Mouse (Mus musculus) gastrocnemius, adult 2 months (tissue): ENCODE measurements around the gene Vmn1r227. TPM values are rescaled to one million over a fixed set of nuclear protein-coding genes. Genes with fewer than 3 reads are reported as not detected.

Experiments
- DNase-seq: peaks from one replicate; pipeline ENCODE4 v3.0.0; 2022
- H3K27ac ChIP-seq: fragments of 200-600 bp; 2 replicates; pipeline ENCODE4 v1.8.1; 2022; ENCODE audit warnings: mild to moderate bottlenecking
- H3K4me3 ChIP-seq: fragments of 200-600 bp; 2 replicates; pipeline ENCODE4 v1.8.1; 2022; ENCODE audit warnings: mild to moderate bottlenecking, moderate library complexity
- CTCF ChIP-seq: fragments of 200-600 bp; IDR thresholded peaks from 2 replicates; pipeline ENCODE4 v1.8.1; 2022; ENCODE audit warnings: antibody characterized with exemption, mild to moderate bottlenecking, moderate library complexity
- intact Hi-C: fragments of 180-260 bp; cut with DNase I; formaldehyde crosslinking; loops from one replicate; pipeline ENCODE4 v1.15.1; 2025
- long read RNA-seq, 2 experiments: library from polyadenylated mRNA; stranded (forward); transcript quantifications; one replicate each; pipeline ENCODE4 v2.0.0; 2021
- total RNA-seq, 2 experiments: library from RNA; stranded (reverse); gene quantifications; 2 replicates each; pipeline ENCODE4 v1.2.3; 2021

Vmn1r227 gene
- not detected for total RNA-seq
- long read RNA-seq, experiment 1, result 0 reads
- long read RNA-seq, experiment 2, result 0 reads

DNA sequence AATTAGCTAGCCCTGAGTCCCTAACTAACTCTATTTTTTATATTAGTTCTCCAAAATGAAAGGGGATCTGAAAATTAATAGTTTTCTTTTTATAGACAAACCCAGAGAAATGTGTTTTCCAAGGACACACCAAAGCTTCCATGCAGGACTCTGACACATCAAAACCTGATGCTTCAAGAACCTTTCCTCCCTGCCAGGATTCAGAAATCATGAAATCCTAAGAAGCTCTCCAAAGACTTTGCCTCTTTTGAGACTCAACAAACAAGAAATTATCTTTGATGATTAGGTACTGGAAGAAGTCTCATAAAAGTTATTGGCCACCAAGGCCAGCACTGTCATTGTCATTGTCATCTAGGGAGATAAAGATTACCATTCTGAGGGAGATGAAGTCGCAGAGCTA lies at the start of gene Vmn1r227:
Vmn1r227 (plus strand) TSS at position 301 of the 400 bp plus-strand sequence.
- TF ChIP-seq CTCF, result no peak
- Histone ChIP-seq H3K27ac (no peak within 1 kb of the TSS), H3K4me3 (no peak within 1 kb of the TSS)
- intact Hi-C loops, result no loop called here
- no peak for DNase-seq

DNA sequence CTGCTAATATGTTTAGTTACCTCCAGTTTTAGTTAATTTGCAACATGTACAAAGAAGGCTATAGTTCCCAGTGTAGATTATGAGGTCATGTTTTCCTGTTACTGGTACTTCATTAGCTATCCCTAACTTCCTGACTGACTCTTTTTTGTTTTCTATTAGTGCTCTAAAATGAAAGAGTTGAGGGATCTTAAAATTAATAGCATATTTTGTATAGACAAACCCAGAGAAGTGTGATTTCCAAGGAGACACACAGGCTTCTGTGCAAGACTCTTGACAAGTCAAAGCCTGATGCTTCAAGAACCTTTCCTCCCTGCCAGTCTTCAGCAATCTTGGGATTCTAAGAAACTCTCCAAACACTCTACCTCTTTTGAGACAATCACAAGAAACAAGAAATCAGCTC lies 47.1 kb upstream of the Vmn1r227 start, which contains the start of gene Vmn1r226:
Vmn1r226 (plus strand) TSS at position 301 of the 400 bp plus-strand sequence.
- intact Hi-C loops, result no loop called here
- Histone ChIP-seq H3K4me3 (no peak within 1 kb of the TSS), H3K27ac (no peak within 1 kb of the TSS)
- no peak for DNase-seq
- TF ChIP-seq CTCF, result no peak

DNA sequence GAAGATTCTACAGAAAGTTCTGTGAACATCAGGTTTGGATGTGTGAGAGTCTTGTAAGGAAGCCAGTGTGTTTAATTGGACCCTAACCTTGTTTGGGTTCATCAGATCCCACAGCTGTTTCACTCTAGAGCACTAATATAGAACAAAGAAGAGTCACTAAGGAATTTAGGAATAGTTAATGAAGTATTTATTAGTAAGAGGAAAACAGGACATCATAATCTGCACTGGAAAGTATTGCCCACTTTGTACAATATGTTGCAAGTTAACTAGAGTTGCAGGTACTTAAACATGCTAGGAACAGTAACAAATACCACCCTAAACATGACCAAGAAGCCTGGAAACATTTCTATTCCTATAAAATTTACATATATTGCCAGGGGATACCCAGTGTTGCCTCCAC lies 56.4 kb downstream of the Vmn1r227 start, which contains the start of gene Vmn1r228:
Vmn1r228 (minus strand) TSS at position 101 of the 400 bp plus-strand sequence.
- Histone ChIP-seq H3K4me3 (no peak within 1 kb of the TSS), H3K27ac (no peak within 1 kb of the TSS)
- no peak for TF ChIP-seq CTCF
- intact Hi-C loops, result no loop called here
- no peak for DNase-seq

Other genes starting within 250 kb of the Vmn1r227 start
- gene Vmn2r108, start 248.5 kb upstream of the Vmn1r227 start, total RNA-seq, result not detected
- not detected for gene Vmn1r225, start 231.7 kb upstream of the Vmn1r227 start, total RNA-seq
- not detected for gene Vmn2r109, start 165.1 kb upstream of the Vmn1r227 start, total RNA-seq
- not detected for gene Vmn2r110, start 133.4 kb upstream of the Vmn1r227 start, total RNA-seq
- not detected for gene Fpr-rs3, start 105.0 kb upstream of the Vmn1r227 start, total RNA-seq
- not detected for gene Vmn1r226, start 47.0 kb upstream of the Vmn1r227 start, total RNA-seq
- not detected for gene Vmn1r228, start 56.3 kb downstream of the Vmn1r227 start, total RNA-seq
- not detected for gene Vmn1r229, start 81.7 kb downstream of the Vmn1r227 start, total RNA-seq
- gene Vmn1r230, start 110.6 kb downstream of the Vmn1r227 start, total RNA-seq, result not detected
- not detected for gene Vmn1r231, start 175.2 kb downstream of the Vmn1r227 start, total RNA-seq
- gene Vmn1r232, start 189.9 kb downstream of the Vmn1r227 start, total RNA-seq, result not detected
- gene Ppp2r1a, start 215.5 kb downstream of the Vmn1r227 start, total RNA-seq, result 100 to 1,000 TPM in 1 of 2 experiments, 10 to 100 TPM in 1; 98.3 to 116 TPM